Mouse (Mus musculus) adrenal gland, adult 18-20 months (tissue): ENCODE measurements at regions not wholly inside any gene's neighbourhood (a gene's known extent, or its start where the extent isn't known, plus 50 kb on each side); places are given as distances from the start of the nearest gene placed in this dataset.
A peak's percentile ranks its signal among the peaks of the same experiment; 100 is the strongest.

ENCODE experiments used
- DNase-seq, 2 experiments: peaks; one replicate each; pipeline ENCODE4 v3.0.0; 2021 to 2022; ENCODE audit warnings: low spot score in 2 of 2

DNA sequence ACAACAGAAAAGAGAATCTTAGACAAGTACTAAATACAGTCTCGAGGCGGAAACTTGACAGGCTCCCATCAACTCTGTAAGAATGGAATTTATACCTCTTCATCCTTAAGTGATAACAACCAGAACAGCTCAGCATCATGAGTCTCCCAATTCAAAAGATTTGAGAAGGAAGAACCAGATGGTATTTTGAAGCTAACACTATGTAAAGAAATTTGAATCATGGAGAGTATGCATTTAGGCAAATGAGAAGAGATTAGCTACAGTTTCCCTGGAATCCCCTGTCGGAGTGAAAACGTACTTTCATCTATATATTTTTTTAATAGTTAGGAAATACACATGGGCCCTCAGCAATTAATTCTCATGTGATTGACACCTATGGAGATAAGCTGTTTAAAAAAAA is 140.9 kb downstream of the Nrip1 start:
- DNase-seq, result no peak

DNA sequence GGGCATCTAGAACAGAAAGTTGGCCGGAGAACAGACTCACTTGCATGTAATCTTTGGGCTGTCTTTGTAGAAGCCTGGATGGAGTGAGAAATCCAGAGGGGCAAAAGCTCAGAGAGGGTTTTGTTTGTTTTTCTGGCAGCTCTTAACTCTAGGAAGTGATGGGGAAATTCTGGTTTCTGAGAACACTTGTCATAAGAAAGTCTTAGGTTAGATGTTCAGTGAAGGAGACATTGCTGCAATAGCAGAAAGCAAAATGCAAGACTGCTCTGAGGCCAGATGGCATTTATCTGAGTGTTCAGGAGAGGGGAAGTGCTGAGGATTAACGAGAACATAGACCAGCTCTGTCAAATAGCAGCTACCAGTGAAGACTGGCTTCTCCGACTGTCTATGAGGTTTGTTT is 141.5 kb downstream of the Nrip1 start:
- DNase-seq, result no peak

DNA sequence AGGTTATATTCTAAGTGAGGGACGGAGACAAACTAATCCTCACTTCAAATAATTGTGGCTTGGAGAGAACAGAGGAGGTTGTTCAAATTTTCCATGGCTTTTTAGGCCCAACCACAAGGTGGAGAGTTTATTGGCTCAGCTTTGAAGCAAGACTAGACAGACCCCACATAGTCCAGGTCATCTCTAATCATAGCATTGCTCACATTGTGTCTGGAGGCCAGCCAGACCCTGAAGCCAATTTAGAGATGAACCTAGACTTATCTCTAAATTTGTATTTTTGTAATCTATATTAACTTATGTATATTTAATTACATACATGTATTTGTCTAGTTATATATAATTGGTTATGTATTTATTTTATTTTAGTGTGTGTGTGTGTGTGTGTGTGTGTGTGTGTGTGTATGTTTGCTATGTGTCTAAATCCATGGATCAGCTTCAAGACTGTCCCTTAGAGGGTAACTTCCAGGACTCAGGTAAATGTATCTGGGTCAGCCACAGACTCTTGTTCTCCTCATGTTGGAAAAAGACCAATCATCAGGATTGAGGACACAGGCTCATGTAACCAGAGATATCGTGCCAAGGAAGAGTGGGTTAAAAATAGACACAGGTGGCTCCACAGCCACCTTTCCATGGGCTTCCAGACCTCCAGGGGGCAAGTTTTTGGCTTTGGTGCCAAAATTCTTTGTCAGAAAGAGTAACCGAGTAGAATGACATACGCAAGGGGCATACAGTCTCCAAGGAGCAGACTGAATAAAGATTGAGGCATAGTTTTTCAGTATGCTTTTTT is 142.9 kb downstream of the Nrip1 start:
- no peak for DNase-seq

DNA sequence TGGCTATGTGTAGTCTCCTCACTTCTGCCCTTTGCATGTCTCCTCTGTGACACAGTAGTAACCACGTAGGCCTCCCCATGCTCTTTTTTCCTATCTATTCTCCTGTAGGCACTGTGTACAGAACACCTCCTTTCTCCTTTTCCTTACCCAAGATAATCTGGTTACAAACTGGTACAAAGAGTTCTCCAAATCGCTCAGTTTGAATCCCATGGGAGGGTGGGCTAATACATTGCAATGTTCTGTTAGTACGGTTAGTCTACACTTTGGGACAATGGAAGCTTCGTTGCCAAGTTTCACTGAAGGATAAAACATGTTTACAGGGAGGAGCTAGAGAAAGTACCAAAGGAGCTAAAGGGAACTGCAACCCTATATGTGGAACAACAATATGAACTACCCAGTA is 145.2 kb downstream of the Nrip1 start:
- DNase-seq, result no peak

DNA sequence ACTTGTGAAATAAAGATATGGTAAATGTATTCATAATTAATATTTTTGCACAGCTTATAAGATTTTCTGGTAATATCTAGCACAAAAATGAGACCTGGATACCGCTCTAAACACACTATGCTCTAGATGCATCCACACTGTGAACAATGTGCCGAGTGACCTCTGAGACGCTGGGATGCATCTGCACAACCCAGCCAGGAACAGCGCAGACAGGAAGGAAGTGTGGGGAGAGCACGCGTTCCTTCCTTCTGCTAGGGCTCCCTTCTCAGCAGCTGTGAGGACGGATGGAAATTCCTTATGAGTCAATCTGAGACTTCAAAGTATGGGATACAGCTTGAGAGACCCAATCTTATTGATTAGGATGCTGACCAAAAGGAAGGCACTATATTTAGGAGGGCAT is 147.2 kb downstream of the Nrip1 start:
- no peak for DNase-seq

DNA sequence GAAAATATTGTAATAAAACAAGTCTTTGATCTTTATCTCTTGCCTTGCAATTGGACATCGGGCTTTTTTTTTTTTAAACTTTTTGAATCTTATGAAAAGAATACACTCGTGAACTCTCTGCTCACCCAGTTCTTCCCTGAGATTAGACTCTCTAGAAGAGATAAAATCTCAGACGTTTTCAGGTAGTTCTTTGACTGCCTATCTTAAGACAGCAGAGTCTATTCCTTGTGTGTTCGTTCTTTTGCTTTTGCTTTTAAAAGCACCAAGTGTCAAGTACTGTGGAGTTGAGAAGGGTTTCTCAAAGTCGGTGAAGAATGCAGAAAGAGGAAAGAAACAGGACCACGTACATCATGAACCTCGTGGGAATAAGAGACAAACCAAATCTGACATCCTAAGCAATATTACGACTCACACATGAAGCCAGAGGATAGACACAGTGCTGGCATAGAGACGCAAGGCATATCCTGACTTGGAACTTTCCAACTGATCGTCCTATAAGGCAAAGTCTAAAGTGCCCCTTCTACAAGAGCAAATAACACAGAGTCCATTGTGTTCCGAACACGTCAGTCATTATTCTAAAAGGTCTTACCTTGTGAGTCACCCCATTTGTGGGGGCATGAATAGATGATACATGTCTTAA is 147.9 kb downstream of the Nrip1 start:
- no peak for DNase-seq

DNA sequence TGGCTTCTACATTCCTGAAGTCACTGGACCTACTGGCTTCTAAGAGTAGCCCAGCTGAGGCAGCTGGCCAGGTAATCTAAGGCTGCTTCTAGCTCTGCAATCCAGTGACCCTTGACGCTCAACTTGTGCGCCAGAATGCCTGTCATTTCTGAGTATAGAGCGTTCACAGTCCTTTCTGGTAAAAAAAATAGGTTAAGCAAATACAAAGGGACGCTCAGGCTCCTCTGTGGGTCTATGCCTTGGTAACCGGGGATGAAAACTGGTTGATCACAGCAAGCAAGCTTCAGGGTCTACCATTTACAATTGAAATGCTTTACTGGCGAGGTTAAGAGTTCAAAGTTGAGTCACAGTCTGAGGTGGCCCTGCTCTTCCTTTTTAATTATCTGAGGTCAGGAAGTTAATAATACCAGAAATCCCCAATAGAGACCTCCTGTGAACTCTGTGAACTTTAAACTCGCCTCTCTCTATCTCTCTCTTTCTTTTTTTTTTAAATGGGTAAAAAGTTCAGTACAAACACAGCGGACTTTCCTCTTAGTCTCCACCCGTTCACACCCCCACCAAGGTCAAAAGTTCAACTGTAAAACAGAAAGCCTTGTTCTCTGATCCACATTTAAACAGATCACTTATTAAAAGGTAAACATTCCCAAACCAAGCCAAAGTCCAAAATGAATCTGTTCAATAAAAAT is 148.6 kb downstream of the Nrip1 start:
- no peak for DNase-seq

DNA sequence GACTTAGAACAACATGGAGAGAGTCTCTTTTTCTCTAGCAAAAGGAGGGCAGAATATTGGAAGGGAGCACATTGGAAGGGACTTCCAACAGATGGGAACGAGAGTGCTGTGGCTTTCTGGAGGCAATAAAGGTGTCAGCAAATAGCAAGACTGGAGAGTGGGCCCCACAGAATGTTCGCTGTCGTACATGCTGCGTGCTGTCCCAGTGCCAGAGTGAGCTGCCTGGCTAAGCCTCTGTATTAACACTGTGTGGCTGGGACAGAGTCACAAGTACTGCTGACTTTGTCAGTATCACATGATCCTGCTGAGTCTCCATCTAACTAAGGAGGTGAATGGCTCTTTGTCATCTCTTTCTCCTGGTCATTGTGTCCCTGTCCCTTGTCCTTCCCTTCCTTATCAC is 149.9 kb downstream of the Nrip1 start:
- DNase-seq, result no peak

DNA sequence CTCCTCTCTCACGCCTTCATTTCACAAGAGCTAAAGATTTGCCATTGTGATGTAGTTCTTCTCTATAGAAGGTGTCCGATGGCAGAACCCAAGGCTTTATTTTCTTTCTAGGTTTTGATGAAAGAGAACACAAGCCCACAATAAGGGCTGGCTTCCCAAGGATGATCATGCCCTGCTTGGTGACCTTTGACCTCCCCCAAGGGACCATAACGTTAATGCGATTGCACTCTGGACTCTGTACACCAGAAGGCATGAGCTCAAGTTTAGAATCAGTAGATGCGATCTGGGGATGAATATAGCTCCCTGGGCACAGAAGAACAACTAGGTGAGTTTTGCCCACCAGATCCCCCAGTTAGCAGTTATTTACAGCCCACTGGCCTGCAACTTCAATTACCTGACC is 150.7 kb downstream of the Nrip1 start:
- DNase-seq, result no peak

DNA sequence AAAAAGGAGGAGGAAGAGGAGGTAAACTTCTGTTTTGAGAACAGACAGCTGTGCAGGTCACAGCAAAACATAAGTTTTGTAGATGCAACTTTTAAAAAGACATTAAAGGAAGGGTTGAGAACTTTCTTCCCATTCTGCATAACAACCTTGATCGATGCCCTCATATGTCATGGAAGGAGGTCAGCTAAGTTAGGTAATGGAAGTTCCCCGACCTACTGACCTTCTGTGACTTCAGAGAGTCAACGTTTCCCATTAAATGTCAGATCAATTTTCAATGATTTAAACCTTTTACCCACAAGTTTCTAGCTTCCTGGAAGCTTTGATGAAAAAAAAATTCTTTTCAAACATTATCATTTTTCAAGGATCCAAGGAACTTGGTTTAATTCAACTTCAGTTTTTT is 153.2 kb downstream of the Nrip1 start:
- no peak for DNase-seq

DNA sequence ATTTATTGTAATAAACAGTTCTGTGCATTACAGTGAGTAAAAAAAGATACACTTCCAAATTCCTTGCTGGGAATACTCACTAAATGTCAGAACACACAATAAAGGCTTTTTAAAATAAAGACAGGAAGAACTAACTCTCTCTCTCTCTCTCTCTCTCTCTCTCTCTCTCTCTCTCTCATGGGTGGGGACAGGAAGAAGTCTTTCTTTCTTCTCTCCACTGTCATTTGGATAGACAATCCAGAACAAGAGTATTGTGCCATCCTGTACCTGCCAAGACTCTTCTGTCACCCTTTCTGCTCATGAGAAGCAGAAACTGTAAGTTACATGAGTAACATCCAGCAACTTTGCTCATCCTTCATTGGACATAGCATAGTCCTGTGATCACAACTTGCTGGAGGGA is 154.4 kb downstream of the Nrip1 start:
- DNase-seq, result no peak

DNA sequence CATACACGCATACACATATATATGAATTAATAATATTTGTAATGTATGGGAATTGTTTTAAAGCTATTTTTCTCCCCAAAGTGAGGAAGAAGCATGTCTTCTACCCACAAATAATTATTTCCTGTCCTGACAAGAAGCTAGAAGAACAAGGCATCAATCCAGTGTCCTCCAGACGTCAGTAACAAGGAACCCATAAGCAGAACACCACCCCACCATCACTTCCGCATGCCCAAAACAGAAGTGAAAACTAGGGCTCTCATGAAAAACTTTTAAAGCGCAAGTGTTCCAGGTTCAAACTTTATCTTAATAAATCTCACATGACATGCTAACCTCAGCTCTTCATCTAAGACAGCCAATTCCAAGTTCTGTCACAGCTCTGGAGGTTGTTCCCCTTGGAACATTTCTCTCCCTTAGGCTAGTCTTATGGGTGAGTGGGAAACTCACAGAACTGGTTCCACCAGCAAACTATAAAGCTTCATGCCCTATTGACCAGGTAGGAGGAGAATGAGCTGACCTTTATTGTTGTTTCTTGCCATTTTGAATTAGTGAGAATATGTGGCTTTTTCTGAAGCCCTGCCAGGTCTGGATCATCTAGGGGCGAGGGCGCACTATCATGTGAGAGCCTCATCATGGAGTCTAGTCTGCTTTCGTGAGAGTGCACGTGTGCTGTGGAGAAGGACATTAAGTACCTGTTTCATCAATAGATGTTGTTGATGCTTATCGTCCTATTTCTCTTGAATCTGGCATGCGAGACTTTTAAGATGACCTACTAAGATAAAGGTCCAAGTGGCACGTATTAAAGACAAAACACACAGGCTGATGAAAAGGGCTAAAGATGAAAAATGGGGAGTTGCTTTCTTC is 155.1 kb downstream of the Nrip1 start:
- no peak for DNase-seq

DNA sequence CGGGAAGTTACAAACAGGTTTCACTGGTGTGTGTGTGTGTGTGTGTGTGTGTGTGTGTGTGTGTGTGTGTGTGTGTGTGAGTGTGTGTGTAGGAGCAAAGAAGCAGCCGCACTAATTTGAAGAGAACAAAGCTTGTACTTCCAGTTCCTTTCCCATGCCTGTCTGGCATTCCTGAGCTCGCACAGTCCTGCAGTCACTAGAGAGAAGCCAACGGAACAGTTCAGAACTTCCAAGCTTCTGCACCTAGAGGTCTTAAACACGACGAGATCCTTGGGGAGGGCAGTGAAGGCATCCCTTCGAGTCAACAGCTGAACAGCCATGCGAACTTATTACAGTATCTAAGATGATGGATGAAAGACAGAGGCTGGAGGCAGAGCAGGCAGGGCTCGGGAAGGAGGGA is 157.4 kb downstream of the Nrip1 start:
- DNase-seq, result no peak

DNA sequence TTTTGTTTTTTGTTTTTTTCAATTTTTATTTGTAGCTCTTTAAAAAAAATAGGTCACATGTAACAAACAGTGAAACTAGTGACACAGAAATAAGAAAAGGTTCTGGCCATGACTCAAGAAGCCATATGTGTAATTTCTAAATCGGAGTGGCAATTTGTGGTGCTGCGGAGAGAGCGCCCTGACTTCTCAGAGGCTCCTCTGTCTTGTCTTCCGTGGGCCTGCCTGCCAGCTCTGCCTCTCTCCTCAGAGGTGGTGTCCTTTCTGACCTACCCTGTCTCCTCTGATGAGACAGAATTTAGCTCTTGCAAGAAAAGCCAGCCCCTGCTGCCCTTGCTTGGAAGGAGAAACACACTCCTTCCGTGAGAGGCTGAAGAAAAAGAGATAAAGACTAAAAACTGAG is 158.1 kb downstream of the Nrip1 start:
- DNase-seq, result no peak

DNA sequence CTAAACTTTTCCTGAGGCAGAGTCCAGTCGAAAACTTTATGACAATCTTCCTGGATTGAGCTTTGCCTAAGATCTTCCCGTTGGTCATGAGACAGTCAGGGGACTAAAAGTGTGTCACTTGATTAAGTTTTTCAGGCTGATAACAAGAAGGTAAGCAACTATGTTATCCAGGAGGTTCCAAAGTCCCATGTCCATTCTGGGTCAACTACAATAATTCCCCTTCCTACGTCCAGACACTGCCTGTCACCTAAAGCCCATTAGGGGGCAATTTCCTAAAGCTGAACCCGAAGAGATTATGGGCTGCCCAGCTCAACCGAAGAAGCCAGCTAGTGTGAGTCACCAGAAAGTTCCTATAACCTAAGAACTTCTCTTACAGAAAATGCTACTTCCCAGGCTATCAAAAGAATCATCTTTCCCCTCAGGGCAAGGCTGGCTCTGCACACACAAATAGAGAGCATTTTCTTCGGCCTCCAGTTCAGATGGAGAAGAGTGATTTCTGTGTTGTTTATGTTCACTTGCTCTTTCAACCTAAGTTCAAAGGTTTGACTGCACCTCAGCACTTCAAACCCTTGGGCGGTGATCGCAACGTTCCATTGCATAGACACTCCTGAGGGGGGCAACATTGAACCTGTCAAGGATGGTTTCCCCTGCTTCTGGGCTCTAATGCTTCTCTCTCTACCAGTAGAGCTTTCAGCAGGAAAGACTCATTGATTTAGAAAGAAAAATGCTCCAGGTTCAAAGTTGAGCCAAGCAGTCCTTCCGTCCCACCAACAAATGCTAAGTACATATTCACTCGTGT is 171.7 kb downstream of the Nrip1 start:
- peak in 1 of 2 experiments; percentile 37 for DNase-seq

DNA sequence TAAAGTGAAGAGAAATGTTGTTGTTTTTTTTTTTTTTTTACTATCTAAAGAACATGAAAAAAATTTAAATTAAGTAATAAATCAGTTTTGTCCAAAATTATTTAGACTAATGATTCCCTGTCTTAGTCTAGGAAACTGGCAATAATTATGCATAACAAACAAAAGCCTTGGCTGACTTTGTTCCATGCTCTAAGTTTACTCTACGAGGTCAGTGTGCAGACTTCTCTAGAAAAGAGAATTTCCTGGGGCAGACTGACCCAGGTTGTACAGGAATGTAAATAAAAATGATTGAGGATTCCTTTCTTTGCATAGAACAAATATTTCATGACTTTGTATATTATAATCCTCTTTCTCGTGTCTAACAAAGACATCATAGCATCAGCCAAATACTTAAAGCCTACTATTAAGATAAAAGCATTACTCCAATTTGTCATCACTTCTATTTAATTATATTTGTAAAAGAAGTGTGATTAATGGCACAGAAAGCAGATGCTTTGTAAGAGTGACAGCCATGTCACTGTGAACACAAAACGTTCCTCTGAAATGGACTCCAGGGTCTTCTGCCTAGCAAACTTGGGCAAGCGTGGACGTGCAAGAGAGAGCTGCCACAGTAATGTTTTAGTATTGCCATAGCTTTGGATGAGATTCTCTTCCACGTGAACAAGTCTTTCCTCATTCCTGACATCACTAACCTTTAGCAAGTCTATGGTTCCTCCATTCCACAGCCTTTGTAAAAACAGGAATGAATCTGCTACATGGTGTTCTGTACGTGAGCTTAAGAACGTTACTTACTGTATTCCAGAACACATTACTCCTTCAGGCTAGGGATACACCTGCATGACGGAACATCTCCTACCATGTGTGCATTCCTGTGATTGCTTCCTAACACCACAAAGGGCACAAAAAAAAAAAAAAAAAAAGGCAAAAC is 172.6 kb downstream of the Nrip1 start:
- DNase-seq, result no peak

DNA sequence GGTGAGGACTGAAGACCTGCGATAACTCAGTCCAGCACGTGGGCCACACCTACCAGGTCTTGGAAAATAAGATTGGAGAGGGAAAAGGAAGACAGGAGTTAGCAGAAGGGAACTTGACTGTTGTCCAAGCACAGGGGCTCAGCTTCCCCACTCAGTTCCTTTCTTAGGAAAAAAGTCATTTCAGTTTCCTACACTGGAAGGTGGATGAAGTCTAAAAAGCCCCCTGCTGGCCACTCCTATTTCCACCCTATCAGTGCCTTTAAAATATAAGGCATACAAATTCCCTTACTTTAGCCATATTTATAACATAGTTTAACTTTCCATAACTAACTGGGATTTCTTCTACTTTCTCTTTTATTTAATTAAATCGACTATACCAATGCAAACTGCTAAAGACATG is 173.4 kb downstream of the Nrip1 start:
- no peak for DNase-seq

DNA sequence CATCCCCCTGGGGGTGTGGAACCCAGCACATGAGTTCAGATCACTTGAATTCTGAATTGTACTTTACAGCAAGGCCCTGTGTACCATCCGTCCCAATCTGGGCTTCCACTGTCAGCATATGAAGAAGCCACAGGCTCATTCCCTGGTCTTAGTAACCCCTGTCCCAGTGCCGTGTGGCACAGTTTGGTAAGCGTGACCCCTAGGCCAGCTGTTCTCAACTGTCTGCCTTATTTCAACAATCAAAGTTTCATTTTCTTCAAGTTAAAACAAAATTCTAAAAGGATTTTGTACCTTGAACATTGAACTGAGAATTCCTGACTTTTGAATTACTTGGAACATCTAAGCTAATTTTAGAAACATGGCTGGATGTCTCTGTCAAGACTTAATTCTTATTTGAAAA is 174.6 kb downstream of the Nrip1 start:
- no peak for DNase-seq

DNA sequence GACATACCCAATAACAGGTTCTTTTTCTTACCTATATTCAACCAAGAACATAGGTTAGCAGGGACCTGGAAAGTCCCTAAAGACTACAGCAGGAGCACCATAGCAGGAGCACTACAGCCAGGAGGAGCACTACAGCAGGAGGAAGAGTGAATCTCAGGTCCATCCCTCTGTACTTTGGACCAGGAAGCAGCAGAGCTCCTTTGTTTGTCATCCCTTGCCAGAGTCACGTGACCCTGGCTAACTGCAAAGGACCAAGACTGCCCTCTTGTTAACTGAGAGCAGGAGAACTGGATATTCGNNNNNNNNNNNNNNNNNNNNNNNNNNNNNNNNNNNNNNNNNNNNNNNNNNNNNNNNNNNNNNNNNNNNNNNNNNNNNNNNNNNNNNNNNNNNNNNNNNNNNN is 172.2 kb upstream of the Samsn1 start:
- DNase-seq, result no peak

DNA sequence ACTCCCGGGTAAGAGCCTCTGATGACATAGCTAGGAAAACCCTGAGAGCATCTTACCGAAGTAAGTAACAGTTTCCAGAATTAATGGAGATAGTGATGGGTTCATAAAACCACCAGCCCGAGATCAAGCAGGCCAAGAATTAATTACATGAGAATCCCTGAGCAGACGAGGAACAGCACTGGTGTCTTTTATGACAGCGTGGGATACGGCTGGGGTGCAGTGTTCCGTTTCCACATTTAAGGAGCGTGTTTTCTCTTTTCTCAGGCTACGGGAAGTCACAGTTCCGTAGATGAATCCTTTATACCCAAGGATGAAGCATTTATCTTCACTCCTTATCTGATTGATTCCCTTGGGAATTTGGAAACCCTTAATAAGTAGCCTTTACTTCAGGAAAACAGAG is 169.1 kb upstream of the Samsn1 start:
- no peak for DNase-seq
